Comparison of ENCODE assay signal across 17 mouse cellular contexts in genomic region chr2:103687888-103688287, GRCm38 (mm10).
"Had no signal": no experiment of that assay in that cellular context is flagged by ENCODE, and none has a peak within 500 bp of the region (broad histone marks: within the 10 kb centered on the region; RNA-seq: fewer than 3 reads in every experiment).

No protein-coding gene starts in this region.

- H3K27ac ChIP-seq: midbrain, embryonic 12.5 days; neural tube, embryonic 13.5 days; neural tube, embryonic 15.5 days had no signal

- ATAC-seq: midbrain, embryonic 16.5 days had no signal

- H3K9ac ChIP-seq: lung, embryonic 14.5 days; midbrain, embryonic 12.5 days; neural tube, embryonic 13.5 days; neural tube, embryonic 15.5 days had no signal

- H3K4me2 ChIP-seq: lung, embryonic 14.5 days; midbrain, embryonic 12.5 days; neural tube, embryonic 13.5 days; neural tube, embryonic 15.5 days had no signal

- H3K27me3 ChIP-seq: neural tube, embryonic 13.5 days; neural tube, embryonic 15.5 days had no signal

- H3K4me3 ChIP-seq: midbrain, embryonic 10.5 days; midbrain, embryonic 12.5 days; myocyte; neural tube, embryonic 13.5 days; neural tube, embryonic 15.5 days had no signal

- DNase-seq: lung, adult 18-20 months; lung, embryonic 14.5 days; lung, postnatal 10 days; lung, postnatal 4 days; right cerebral cortex, adult 18-20 months; right cerebral cortex, postnatal 25 days; right cerebral cortex, postnatal 4 days; spleen, adult 18-20 months; thymus, adult 18-20 months; thymus, postnatal 14 days; thymus, postnatal 36 days had no signal

- H3K9me3 ChIP-seq: midbrain, embryonic 10.5 days; midbrain, embryonic 12.5 days; neural tube, embryonic 13.5 days; neural tube, embryonic 15.5 days had no signal

- H3K36me3 ChIP-seq: midbrain, embryonic 12.5 days; neural tube, embryonic 13.5 days; neural tube, embryonic 15.5 days had no signal
